Mouse (Mus musculus) E14TG2a.4 (cell line): ENCODE measurements at regions not wholly inside any gene's neighbourhood (a gene's known extent, or its start where the extent isn't known, plus 50 kb on each side); places are given as distances from the start of the nearest gene placed in this dataset.

Experiments
- CTCF ChIP-seq: conservative IDR thresholded peaks from 2 replicates; pipeline ENCODE4 v1.5.1; 2014; ENCODE audit warnings: low read length
- NANOG ChIP-seq: IDR thresholded peaks from 2 replicates; pipeline ENCODE4 v1.6.1; 2014; ENCODE audit warnings: borderline replicate concordance, low read length, mixed read lengths
- POU5F1 ChIP-seq: IDR thresholded peaks from 2 replicates; pipeline ENCODE4 v1.6.1; 2014; ENCODE audit warnings: low read length, borderline replicate concordance

- TF ChIP-seq CTCF (no peak), POU5F1 (no peak), NANOG (no peak)
Measured at GRCm38 (mm10) chr14:17004714-17005113, 185.8 kb upstream of the Rarb start.
